Mouse (Mus musculus) CH12.LX (cell line): ENCODE data around the gene Akr1b10.

Source experiments
- MAX ChIP-seq: IDR thresholded peaks from 2 replicates; pipeline ENCODE4 v1.6.1; 2011; ENCODE audit warnings: low read length, improper control_type of control experiment
- MYC ChIP-seq: IDR thresholded peaks from 2 replicates; pipeline ENCODE4 v1.6.1; 2011; ENCODE audit warnings: low read depth, mild to moderate bottlenecking, improper control_type of control experiment, low read length
- TCF12 ChIP-seq: IDR thresholded peaks from 2 replicates; pipeline ENCODE4 v1.6.1; 2014; ENCODE audit warnings: low read depth, mild to moderate bottlenecking, inconsistent platforms, low read length, improper control_type of control experiment

- no peak for TF ChIP-seq MYC
- no peak for TF ChIP-seq TCF12
- TF ChIP-seq MAX = no peak
Measured at GRCm38 (mm10) chr6:34398431-34398830, 14.4 kb downstream of the Akr1b10 start.
